In the genomic region with DNA sequence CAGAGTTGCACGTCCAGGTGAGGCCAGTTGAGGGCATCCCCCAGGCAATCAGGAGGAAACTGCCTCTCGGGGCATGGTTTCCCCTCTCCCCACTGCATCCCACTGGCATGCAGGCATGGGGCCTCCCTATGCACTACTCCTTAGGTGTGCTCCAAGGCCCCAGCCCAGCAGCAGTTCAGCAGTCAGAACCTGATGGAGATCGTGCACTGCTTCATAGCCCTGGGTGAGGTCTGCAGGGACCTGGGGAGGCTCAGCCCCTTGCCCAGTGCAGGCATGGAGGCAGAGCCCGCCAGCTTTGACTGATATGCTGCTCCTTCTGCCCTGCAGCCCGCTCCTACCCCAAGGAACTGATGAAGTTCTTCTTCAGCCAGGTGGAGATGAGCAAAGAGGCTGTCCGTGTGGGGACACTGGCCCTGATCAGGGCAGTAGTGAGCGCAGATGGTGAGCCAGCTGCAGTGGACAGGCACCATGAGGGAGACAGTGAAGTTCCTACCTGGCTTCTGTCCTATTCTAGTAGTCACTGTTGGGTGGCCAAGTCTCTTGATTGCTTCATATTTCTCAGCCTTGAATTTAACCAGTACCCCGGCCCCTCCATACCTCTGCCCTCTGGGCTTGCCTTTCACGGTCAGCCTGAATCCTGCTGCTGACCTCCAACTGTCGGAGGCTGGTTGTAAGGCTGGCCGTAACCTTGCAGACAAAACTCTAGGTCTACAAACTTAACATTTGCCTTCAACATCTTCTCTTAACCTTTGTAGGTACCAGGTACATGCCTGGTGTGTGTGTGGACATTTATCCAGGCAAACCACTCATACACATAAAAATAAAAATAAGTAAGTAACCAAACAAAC, we compare ENCODE assay signal across 24 mouse cellular contexts. TPM values are rescaled to one million over a fixed set of nuclear protein-coding genes. Genes with fewer than 3 reads are reported as not detected.
DNase-seq lines count a peak whose midpoint lies in the region; ATAC-seq and TF ChIP-seq lines count a peak whose summit lies in the region.
"Had no signal": no experiment of that assay in that cellular context is flagged by ENCODE, and none has a peak within 500 bp of the region (broad histone marks: within the 10 kb centered on the region; RNA-seq: fewer than 3 reads in every experiment).

No protein-coding gene starts in this region.

- H3K9me3 ChIP-seq in heart, embryonic 14.5 days (ENCODE audit: control insufficient read depth, low read length) = peaks cover 98% of the 10 kb centered on the region
- peaks cover 84% of the 10 kb centered on the region for H3K9me3 ChIP-seq in lung, embryonic 14.5 days (ENCODE audit: low read depth, low read length)
- peaks cover 95% of the 10 kb centered on the region for H3K9me3 ChIP-seq in embryonic facial prominence, embryonic 13.5 days
- H3K9me3 ChIP-seq in midbrain, embryonic 14.5 days (ENCODE audit: control insufficient read depth, low read length) = peaks cover 98% of the 10 kb centered on the region

- no peak overlapping the region for H3K27ac ChIP-seq in heart, embryonic 14.5 days (replicated peaks in 1 of 2; ENCODE audit: control insufficient read depth in 1 of 2, insufficient read depth in 1 of 2, low read depth in 2 of 2, low read length in 2 of 2)
- H3K27ac ChIP-seq in lung, embryonic 14.5 days (ENCODE audit: low read depth) = no peak overlapping the region
- no peak overlapping the region for H3K27ac ChIP-seq in embryonic facial prominence, embryonic 13.5 days
- H3K27ac ChIP-seq in midbrain, embryonic 14.5 days (replicated peaks; ENCODE audit: low read depth, low read length) = no peak overlapping the region
- H3K27ac ChIP-seq: heart, embryonic 10.5 days; liver, embryonic 15.5 days; macrophage had no signal

- ATAC-seq in heart, embryonic 14.5 days (ENCODE audit: insufficient number of reproducible peaks, insufficient read depth, low FRiP score, low read depth) = 0 out of 2 replicates have a peak, but pooled peaks have one; percentile 3
- 0 out of 2 replicates have a peak, but pooled peaks have one; percentile 3 for ATAC-seq in lung, embryonic 14.5 days (ENCODE audit: insufficient read depth)
- ATAC-seq in embryonic facial prominence, embryonic 13.5 days (ENCODE audit: insufficient number of reproducible peaks, insufficient read depth, low FRiP score, low TSS enrichment, low read depth) = peak; percentile 4; the same call in 1 of the 2 replicates
- ATAC-seq in midbrain, embryonic 14.5 days (ENCODE audit: low FRiP score, low TSS enrichment) = 0 out of 2 replicates have a peak, but pooled peaks have one; percentile 5
- ATAC-seq: forebrain, embryonic 14.5 days; intestine, postnatal 0 days had no signal

- H3K9ac ChIP-seq in heart, embryonic 14.5 days (ENCODE audit: low read length) = no peak overlapping the region
- H3K9ac ChIP-seq in lung, embryonic 14.5 days = no peak overlapping the region
- H3K9ac ChIP-seq in embryonic facial prominence, embryonic 13.5 days = no peak overlapping the region
- H3K9ac ChIP-seq in midbrain, embryonic 14.5 days (replicated peaks; ENCODE audit: low read length) = no peak overlapping the region
- H3K9ac ChIP-seq: liver, embryonic 15.5 days had no signal

- no peak overlapping the region for H3K4me2 ChIP-seq in heart, embryonic 14.5 days (ENCODE audit: low read length)
- no peak overlapping the region for H3K4me2 ChIP-seq in lung, embryonic 14.5 days
- H3K4me2 ChIP-seq in embryonic facial prominence, embryonic 13.5 days = no peak overlapping the region
- H3K4me2 ChIP-seq in midbrain, embryonic 14.5 days (ENCODE audit: low read length) = no peak overlapping the region
- H3K4me2 ChIP-seq: liver, embryonic 15.5 days had no signal

- no peaks in the 10 kb centered on the region for H3K36me3 ChIP-seq in heart, embryonic 14.5 days (ENCODE audit: control insufficient read depth, insufficient read depth, low read length)
- H3K36me3 ChIP-seq in lung, embryonic 14.5 days (ENCODE audit: insufficient read depth) = no peaks in the 10 kb centered on the region
- H3K36me3 ChIP-seq in embryonic facial prominence, embryonic 13.5 days = no peaks in the 10 kb centered on the region
- H3K36me3 ChIP-seq in midbrain, embryonic 14.5 days (ENCODE audit: control insufficient read depth, insufficient read depth, low read length) = no peaks in the 10 kb centered on the region
- H3K36me3 ChIP-seq: heart, embryonic 10.5 days; liver, embryonic 15.5 days had no signal

- TF ChIP-seq CTCF in lung, embryonic 14.5 days (IDR thresholded peaks at IDR 0.05; ENCODE audit: low read depth) = no peak

- H3K27me3 ChIP-seq in heart, embryonic 14.5 days (ENCODE audit: control insufficient read depth, insufficient read depth, low read length) = no peaks in the 10 kb centered on the region
- no peaks in the 10 kb centered on the region for H3K27me3 ChIP-seq in lung, embryonic 14.5 days (ENCODE audit: insufficient read depth, low read length)
- H3K27me3 ChIP-seq in embryonic facial prominence, embryonic 13.5 days = no peaks in the 10 kb centered on the region
- no peaks in the 10 kb centered on the region for H3K27me3 ChIP-seq in midbrain, embryonic 14.5 days (ENCODE audit: control insufficient read depth, insufficient read depth, low read length)
- H3K27me3 ChIP-seq: liver, embryonic 15.5 days had no signal

- no peak overlapping the region for H3K4me3 ChIP-seq in heart, embryonic 14.5 days (ENCODE audit: control insufficient read depth in 1 of 2, insufficient read depth in 1 of 2, low read depth in 1 of 2, low read length in 2 of 2)
- H3K4me3 ChIP-seq in lung, embryonic 14.5 days (ENCODE audit: low read depth, low read length) = no peak overlapping the region
- H3K4me3 ChIP-seq in embryonic facial prominence, embryonic 13.5 days = no peak overlapping the region
- no peak overlapping the region for H3K4me3 ChIP-seq in midbrain, embryonic 14.5 days (replicated peaks; ENCODE audit: low read depth, low read length)
- H3K4me3 ChIP-seq: heart, embryonic 10.5 days; liver, embryonic 15.5 days; myocyte had no signal

- WGBS in heart, embryonic 14.5 days = 54% methylated on average over 11 of the region's 11 CpGs
- WGBS in lung, embryonic 14.5 days = 61% methylated on average over 11 of the region's 11 CpGs
- 60% methylated on average over 11 of the region's 11 CpGs for WGBS in embryonic facial prominence, embryonic 13.5 days
- 65% methylated on average over 11 of the region's 11 CpGs for WGBS in midbrain, embryonic 14.5 days

- no peak for DNase-seq in heart, adult 18-20 months
- DNase-seq in lung, embryonic 14.5 days = no peak
- DNase-seq in lung, postnatal 25 days (ENCODE audit: low spot score) = no peak
- no peak for DNase-seq in midbrain, embryonic 14.5 days
- no peak for DNase-seq in adrenal gland, postnatal 36 days
- DNase-seq in adrenal gland, adult 8-10 months = no peak
- DNase-seq: cerebellum, adult 2 months; heart, postnatal 4 days; kidney, postnatal 14 days; retina, postnatal 1 day; thymus, postnatal 25 days had no signal

- H3K4me1 ChIP-seq in heart, embryonic 14.5 days (ENCODE audit: control insufficient read depth in 2 of 2, insufficient read depth in 2 of 2, low read length in 2 of 2) = no peaks in the 10 kb centered on the region
- H3K4me1 ChIP-seq in lung, embryonic 14.5 days (ENCODE audit: insufficient read depth) = no peaks in the 10 kb centered on the region
- H3K4me1 ChIP-seq in embryonic facial prominence, embryonic 13.5 days = no peaks in the 10 kb centered on the region
- no peaks in the 10 kb centered on the region for H3K4me1 ChIP-seq in midbrain, embryonic 14.5 days (ENCODE audit: control insufficient read depth, insufficient read depth, low read length)
- H3K4me1 ChIP-seq: heart, embryonic 10.5 days; liver, embryonic 15.5 days had no signal

RNA-seq across cellular contexts. Expression of a gene that starts 8.5 kb away (rescaled TPM):
- polyA plus RNA-seq in heart, embryonic 14.5 days (2014; fragmentation: Nextera tagmentation; extraction: Ambion mirVana) = 0.62 and 0.77 TPM in 2 replicates
- total RNA-seq in heart, adult 18-20 months (2021) = not detected
- polyA plus RNA-seq in lung, embryonic 14.5 days (2014; fragmentation: Nextera tagmentation; extraction: Ambion mirVana) = 2.1 and 2.7 TPM in 2 replicates
- 1.1 and 1.2 TPM in 2 replicates for polyA plus RNA-seq in embryonic facial prominence, embryonic 13.5 days (2015; fragmentation: Nextera tagmentation; extraction: Ambion mirVana)
- polyA plus RNA-seq in midbrain, embryonic 14.5 days (2014; fragmentation: Nextera tagmentation; extraction: Ambion mirVana) = 0.66 and 1.8 TPM in 2 replicates
- under 1 TPM; 0.30 to 0.43 TPM for total RNA-seq in adrenal gland, postnatal 36 days (2021)
- total RNA-seq in adrenal gland, adult 8-10 months (2022) = under 1 TPM in 2 of 4 experiments, not detected in 2; 0.10 to 0.16 TPM
- total RNA-seq: gastrocnemius, adult 8-10 months had no signal

RNA-seq across cellular contexts. Expression of a gene that starts 23.5 kb away (rescaled TPM):
- polyA plus RNA-seq in heart, embryonic 14.5 days (2014; fragmentation: Nextera tagmentation; extraction: Ambion mirVana) = not detected in 2 replicates
- under 1 TPM in 1 of 2 experiments, not detected in 1; 0.20 TPM for total RNA-seq in heart, adult 18-20 months (2021)
- 0.16 TPM in 1 of 2 replicates, not detected in the other for polyA plus RNA-seq in lung, embryonic 14.5 days (2014; fragmentation: Nextera tagmentation; extraction: Ambion mirVana)
- polyA plus RNA-seq in embryonic facial prominence, embryonic 13.5 days (2015; fragmentation: Nextera tagmentation; extraction: Ambion mirVana) = not detected in 2 replicates
- polyA plus RNA-seq in midbrain, embryonic 14.5 days (2014; fragmentation: Nextera tagmentation; extraction: Ambion mirVana) = not detected in 2 replicates
- 10 to 100 TPM in 1 of 2 experiments, under 1 TPM in 1; 0.73 to 55.5 TPM for total RNA-seq in adrenal gland, postnatal 36 days (2021)
- total RNA-seq in adrenal gland, adult 8-10 months (2022) = 10 to 100 TPM in 2 of 4 experiments, under 1 TPM in 2; 0.40 to 83.2 (median 28.8) TPM
- total RNA-seq: common myeloid progenitor, adult 5-6 weeks; heart, postnatal 4 days had no signal
- polyA plus RNA-seq: C2C12; cerebellum, adult 2 months; forebrain, embryonic 14.5 days; heart, embryonic 10.5 days; macrophage; myocyte had no signal

RNA-seq across cellular contexts. Expression of a gene that starts 29.7 kb away (rescaled TPM):
- 3.9 and 4.1 TPM in 2 replicates for polyA plus RNA-seq in heart, embryonic 14.5 days (2014; fragmentation: Nextera tagmentation; extraction: Ambion mirVana)
- under 1 TPM in 1 of 2 experiments, not detected in 1; 0.28 TPM for total RNA-seq in heart, adult 18-20 months (2021)
- polyA plus RNA-seq in lung, embryonic 14.5 days (2014; fragmentation: Nextera tagmentation; extraction: Ambion mirVana) = 6.2 and 8.2 TPM in 2 replicates
- polyA plus RNA-seq in embryonic facial prominence, embryonic 13.5 days (2015; fragmentation: Nextera tagmentation; extraction: Ambion mirVana) = 11.6 and 13.2 TPM in 2 replicates
- polyA plus RNA-seq in midbrain, embryonic 14.5 days (2014; fragmentation: Nextera tagmentation; extraction: Ambion mirVana) = 12.9 and 14.2 TPM in 2 replicates
- 1 to 10 TPM; 1.5 to 5.9 TPM for total RNA-seq in adrenal gland, postnatal 36 days (2021)
- 1 to 10 TPM; 1.8 to 4.7 (median 3.3) TPM for total RNA-seq in adrenal gland, adult 8-10 months (2022)
- total RNA-seq: gastrocnemius, adult 8-10 months; neutrophil, adult 5-6 weeks had no signal
- polyA plus RNA-seq: C2C12, macrophage, myocyte had no signal

RNA-seq across cellular contexts. Expression of a gene that starts 34.9 kb away (rescaled TPM):
- polyA plus RNA-seq in heart, embryonic 14.5 days (2014; fragmentation: Nextera tagmentation; extraction: Ambion mirVana) = not detected in 2 replicates
- total RNA-seq in heart, adult 18-20 months (2021) = not detected
- polyA plus RNA-seq in lung, embryonic 14.5 days (2014; fragmentation: Nextera tagmentation; extraction: Ambion mirVana) = not detected in 2 replicates
- not detected in 2 replicates for polyA plus RNA-seq in embryonic facial prominence, embryonic 13.5 days (2015; fragmentation: Nextera tagmentation; extraction: Ambion mirVana)
- polyA plus RNA-seq in midbrain, embryonic 14.5 days (2014; fragmentation: Nextera tagmentation; extraction: Ambion mirVana) = not detected in 2 replicates
- under 1 TPM in 1 of 2 experiments, not detected in 1; 0.33 TPM for total RNA-seq in adrenal gland, postnatal 36 days (2021)
- total RNA-seq in adrenal gland, adult 8-10 months (2022) = under 1 TPM in 3 of 4 experiments, not detected in 1; 0.24 to 0.51 (median 0.28) TPM
- total RNA-seq: common myeloid progenitor, adult 5-6 weeks; heart, postnatal 4 days; left cerebral cortex, adult 8-10 months had no signal
- polyA plus RNA-seq: C2C12; cerebellum, adult 2 months; forebrain, embryonic 14.5 days had no signal

RNA-seq across cellular contexts. Expression of a gene that starts 42.2 kb away (rescaled TPM):
- polyA plus RNA-seq in heart, embryonic 14.5 days (2014; fragmentation: Nextera tagmentation; extraction: Ambion mirVana) = 104 TPM in 2 replicates
- total RNA-seq in heart, adult 18-20 months (2021) = 10 to 100 TPM; 10.6 to 11.0 TPM
- 215 and 225 TPM in 2 replicates for polyA plus RNA-seq in lung, embryonic 14.5 days (2014; fragmentation: Nextera tagmentation; extraction: Ambion mirVana)
- polyA plus RNA-seq in embryonic facial prominence, embryonic 13.5 days (2015; fragmentation: Nextera tagmentation; extraction: Ambion mirVana) = 198 and 204 TPM in 2 replicates
- 52.9 and 80.2 TPM in 2 replicates for polyA plus RNA-seq in midbrain, embryonic 14.5 days (2014; fragmentation: Nextera tagmentation; extraction: Ambion mirVana)
- 10 to 100 TPM; 31.0 to 35.9 TPM for total RNA-seq in adrenal gland, postnatal 36 days (2021)
- total RNA-seq in adrenal gland, adult 8-10 months (2022) = 10 to 100 TPM; 33.0 to 55.0 (median 43.2) TPM
